Mouse (Mus musculus): ENCODE data around the gene Mut. TPM values are rescaled to one million over a fixed set of nuclear protein-coding genes. Genes with fewer than 3 reads are reported as not detected.

Gene Mut
- 40.9 and 42.5 TPM in 2 replicates for polyA plus RNA-seq (2014; fragmentation: Nextera tagmentation; extraction: Ambion mirVana)

- Histone ChIP-seq H3K4me2 (ENCODE audit: low read length) (peak within 1 kb of the TSS; percentile 90), H3K27ac (replicated peaks in 1 of 2; ENCODE audit: control insufficient read depth in 1 of 2, insufficient read depth in 1 of 2, low read depth in 2 of 2, low read length in 2 of 2) (peak within 1 kb of the TSS; percentile 96 to 100), H3K4me3 (ENCODE audit: control insufficient read depth in 1 of 2, insufficient read depth in 1 of 2, low read depth in 1 of 2, low read length in 2 of 2) (peak within 1 kb of the TSS; percentile 72 to 95), H3K4me1 (ENCODE audit: control insufficient read depth in 2 of 2, insufficient read depth in 2 of 2, low read length in 2 of 2) (peaks cover 0 to 3% of the 10 kb centered on the region in 2 experiments; a peak in 1 of 4 replicates), H3K9me3 (ENCODE audit: control insufficient read depth, low read length) (no peaks in the 10 kb centered on the region), H3K27me3 (ENCODE audit: control insufficient read depth, insufficient read depth, low read length) (no peaks in the 10 kb centered on the region), H3K9ac (ENCODE audit: low read length) (peak within 1 kb of the TSS; percentile 80), H3K36me3 (ENCODE audit: control insufficient read depth, insufficient read depth, low read length) (peaks cover 43% of the 10 kb centered on the region)
- under 1% methylated on average over 50 of the region's 50 CpGs for WGBS
- peak; percentile 100 for ATAC-seq (ENCODE audit: insufficient number of reproducible peaks, insufficient read depth, low FRiP score, low read depth)
Measured at GRCm38 (mm10) chr17:40934420-40935231, at the start of gene Mut, which contains the start of gene Cenpq. Gene Mut, plus strand, starts transcription at chr17:40934685. Gene Cenpq, minus strand, starts transcription at chr17:40935047.

GRCm38 (mm10) chr17:40885155-40885554 lies 49.3 kb upstream of the Mut start:
- Histone ChIP-seq H3K27me3 (ENCODE audit: control insufficient read depth, insufficient read depth, low read length) (no peaks in the 10 kb centered on the region), H3K9me3 (ENCODE audit: control insufficient read depth, low read length) (no peaks in the 10 kb centered on the region), H3K4me1 (ENCODE audit: control insufficient read depth in 2 of 2, insufficient read depth in 2 of 2, low read length in 2 of 2) (no peaks in the 10 kb centered on the region), H3K4me3 (ENCODE audit: control insufficient read depth in 1 of 2, insufficient read depth in 1 of 2, low read depth in 1 of 2, low read length in 2 of 2) (no peak overlapping the region), H3K4me2 (ENCODE audit: low read length) (no peak overlapping the region), H3K36me3 (ENCODE audit: control insufficient read depth, insufficient read depth, low read length) (no peaks in the 10 kb centered on the region), H3K9ac (ENCODE audit: low read length) (no peak overlapping the region), H3K27ac (replicated peaks in 1 of 2; ENCODE audit: control insufficient read depth in 1 of 2, insufficient read depth in 1 of 2, low read depth in 2 of 2, low read length in 2 of 2) (no peak overlapping the region)
- ATAC-seq (ENCODE audit: insufficient number of reproducible peaks, insufficient read depth, low FRiP score, low read depth), result no peak
- WGBS, result 81% methylated on average over 4 of the region's 4 CpGs

- H3K27me3 ChIP-seq (ENCODE audit: control insufficient read depth, insufficient read depth, low read length), result no peaks in the 10 kb centered on the region
- H3K36me3 ChIP-seq (ENCODE audit: control insufficient read depth, insufficient read depth, low read length), result no peaks in the 10 kb centered on the region
- ATAC-seq (ENCODE audit: insufficient number of reproducible peaks, insufficient read depth, low FRiP score, low read depth), result no peak
- no peak overlapping the region for H3K9ac ChIP-seq (ENCODE audit: low read length)
- no peak overlapping the region for H3K4me2 ChIP-seq (ENCODE audit: low read length)
- H3K4me3 ChIP-seq (ENCODE audit: control insufficient read depth in 1 of 2, insufficient read depth in 1 of 2, low read depth in 1 of 2, low read length in 2 of 2), result no peak overlapping the region
- H3K27ac ChIP-seq (replicated peaks in 1 of 2; ENCODE audit: control insufficient read depth in 1 of 2, insufficient read depth in 1 of 2, low read depth in 2 of 2, low read length in 2 of 2), result no peak overlapping the region
- 70% methylated on average over 4 of the region's 4 CpGs for WGBS
- H3K9me3 ChIP-seq (ENCODE audit: control insufficient read depth, low read length), result no peaks in the 10 kb centered on the region
- H3K4me1 ChIP-seq (ENCODE audit: control insufficient read depth in 2 of 2, insufficient read depth in 2 of 2, low read length in 2 of 2), result no peaks in the 10 kb centered on the region
Measured at GRCm38 (mm10) chr17:40887849-40888536, 46.5 kb upstream of the Mut start.

GRCm38 (mm10) chr17:40896863-40897262 lies 37.6 kb upstream of the Mut start:
- H3K27me3 ChIP-seq (ENCODE audit: control insufficient read depth, insufficient read depth, low read length), result no peaks in the 10 kb centered on the region
- no peaks in the 10 kb centered on the region for H3K9me3 ChIP-seq (ENCODE audit: control insufficient read depth, low read length)
- H3K4me1 ChIP-seq (ENCODE audit: control insufficient read depth in 2 of 2, insufficient read depth in 2 of 2, low read length in 2 of 2), result no peaks in the 10 kb centered on the region
- no peak overlapping the region for H3K4me3 ChIP-seq (ENCODE audit: control insufficient read depth in 1 of 2, insufficient read depth in 1 of 2, low read depth in 1 of 2, low read length in 2 of 2)
- no peak overlapping the region for H3K4me2 ChIP-seq (ENCODE audit: low read length)
- H3K36me3 ChIP-seq (ENCODE audit: control insufficient read depth, insufficient read depth, low read length), result no peaks in the 10 kb centered on the region
- WGBS, result 62% methylated on average over 1 of the region's 1 CpGs
- no peak overlapping the region for H3K27ac ChIP-seq (replicated peaks in 1 of 2; ENCODE audit: control insufficient read depth in 1 of 2, insufficient read depth in 1 of 2, low read depth in 2 of 2, low read length in 2 of 2)
- H3K9ac ChIP-seq (ENCODE audit: low read length), result no peak overlapping the region
- no peak for ATAC-seq (ENCODE audit: insufficient number of reproducible peaks, insufficient read depth, low FRiP score, low read depth)

GRCm38 (mm10) chr17:40899783-40900363 lies 34.6 kb upstream of the Mut start:
- WGBS, result 42% methylated on average over 4 of the region's 4 CpGs
- no peak for ATAC-seq (ENCODE audit: insufficient number of reproducible peaks, insufficient read depth, low FRiP score, low read depth)

GRCm38 (mm10) chr17:40903345-40903744 lies 31.1 kb upstream of the Mut start:
- WGBS, result 49% methylated on average over 4 of the region's 4 CpGs
- Histone ChIP-seq H3K4me3 (ENCODE audit: control insufficient read depth in 1 of 2, insufficient read depth in 1 of 2, low read depth in 1 of 2, low read length in 2 of 2) (no peak overlapping the region), H3K9ac (ENCODE audit: low read length) (no peak overlapping the region), H3K27ac (replicated peaks in 1 of 2; ENCODE audit: control insufficient read depth in 1 of 2, insufficient read depth in 1 of 2, low read depth in 2 of 2, low read length in 2 of 2) (no peak overlapping the region), H3K36me3 (ENCODE audit: control insufficient read depth, insufficient read depth, low read length) (no peaks in the 10 kb centered on the region), H3K4me1 (ENCODE audit: control insufficient read depth in 2 of 2, insufficient read depth in 2 of 2, low read length in 2 of 2) (peaks cover 4 to 6% of the 10 kb centered on the region in 2 experiments; a peak in 3 of 4 replicates), H3K27me3 (ENCODE audit: control insufficient read depth, insufficient read depth, low read length) (no peaks in the 10 kb centered on the region), H3K9me3 (ENCODE audit: control insufficient read depth, low read length) (no peaks in the 10 kb centered on the region), H3K4me2 (ENCODE audit: low read length) (no peak overlapping the region)
- ATAC-seq (ENCODE audit: insufficient number of reproducible peaks, insufficient read depth, low FRiP score, low read depth), result no peak

More at GRCm38 (mm10) chr17:40899783-40900363, 34.6 kb upstream of the Mut start:
- Histone ChIP-seq H3K4me3 (ENCODE audit: control insufficient read depth in 1 of 2, insufficient read depth in 1 of 2, low read depth in 1 of 2, low read length in 2 of 2) (no peak overlapping the region), H3K36me3 (ENCODE audit: control insufficient read depth, insufficient read depth, low read length) (no peaks in the 10 kb centered on the region), H3K27ac (replicated peaks in 1 of 2; ENCODE audit: control insufficient read depth in 1 of 2, insufficient read depth in 1 of 2, low read depth in 2 of 2, low read length in 2 of 2) (no peak overlapping the region), H3K27me3 (ENCODE audit: control insufficient read depth, insufficient read depth, low read length) (no peaks in the 10 kb centered on the region), H3K4me2 (ENCODE audit: low read length) (no peak overlapping the region), H3K9me3 (ENCODE audit: control insufficient read depth, low read length) (no peaks in the 10 kb centered on the region), H3K9ac (ENCODE audit: low read length) (no peak overlapping the region), H3K4me1 (ENCODE audit: control insufficient read depth in 2 of 2, insufficient read depth in 2 of 2, low read length in 2 of 2) (peaks cover 4 to 6% of the 10 kb centered on the region in 2 experiments; a peak in 3 of 4 replicates)

- no peaks in the 10 kb centered on the region for H3K9me3 ChIP-seq (ENCODE audit: control insufficient read depth, low read length)
- H3K4me1 ChIP-seq (ENCODE audit: control insufficient read depth in 2 of 2, insufficient read depth in 2 of 2, low read length in 2 of 2), result peaks cover 4 to 6% of the 10 kb centered on the region in 2 experiments; a peak in 3 of 4 replicates
- no peak for ATAC-seq (ENCODE audit: insufficient number of reproducible peaks, insufficient read depth, low FRiP score, low read depth)
- H3K27me3 ChIP-seq (ENCODE audit: control insufficient read depth, insufficient read depth, low read length), result no peaks in the 10 kb centered on the region
- 6% methylated on average over 11 of the region's 11 CpGs for WGBS
- no peak overlapping the region for H3K27ac ChIP-seq (replicated peaks in 1 of 2; ENCODE audit: control insufficient read depth in 1 of 2, insufficient read depth in 1 of 2, low read depth in 2 of 2, low read length in 2 of 2)
- no peak overlapping the region for H3K9ac ChIP-seq (ENCODE audit: low read length)
- no peaks in the 10 kb centered on the region for H3K36me3 ChIP-seq (ENCODE audit: control insufficient read depth, insufficient read depth, low read length)
- peak overlapping the region; percentile 70 for H3K4me2 ChIP-seq (ENCODE audit: low read length)
- H3K4me3 ChIP-seq (ENCODE audit: control insufficient read depth in 1 of 2, insufficient read depth in 1 of 2, low read depth in 1 of 2, low read length in 2 of 2), result no peak overlapping the region
Measured at GRCm38 (mm10) chr17:40904056-40904597, 30.4 kb upstream of the Mut start.
